Mouse (Mus musculus): ENCODE data around the gene Sdhb. TPM values are rescaled to one million over a fixed set of nuclear protein-coding genes. Genes with fewer than 3 reads are reported as not detected.

Gene Sdhb
- polyA plus RNA-seq, 1 experiment from 2014 or later: 428 TPM

DNA sequence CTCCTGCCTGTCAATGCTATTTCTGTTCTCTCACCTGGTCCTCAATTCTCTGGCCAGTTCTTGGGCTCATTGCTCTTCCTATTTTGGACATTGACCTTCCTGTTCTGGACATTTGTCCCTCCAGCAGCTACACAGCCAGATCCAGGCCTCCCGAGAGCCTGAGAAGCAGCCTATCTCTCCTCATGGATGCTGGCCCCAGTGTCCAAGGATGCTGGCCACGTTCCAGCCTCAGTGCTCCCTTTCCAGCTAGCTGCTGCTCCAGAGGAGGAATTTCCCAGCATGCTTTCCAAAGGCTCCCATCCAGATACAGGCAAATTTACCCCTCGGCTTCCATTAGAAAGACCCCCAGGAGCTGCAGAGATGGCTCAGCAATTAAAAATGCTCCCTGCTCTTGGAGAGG, 10.4 kb upstream of the Sdhb start:
- WGBS: 66% methylated on average over 3 of the region's 3 CpGs
- no peak overlapping the region for H3K27ac ChIP-seq (replicated peaks)
- no peak for ATAC-seq (replicated peaks)
- no peak overlapping the region for H3K9ac ChIP-seq (replicated peaks)
- H3K4me2 ChIP-seq (replicated peaks): no peak overlapping the region
- no peaks in the 10 kb centered on the region for H3K9me3 ChIP-seq
- H3K27me3 ChIP-seq: no peaks in the 10 kb centered on the region
- no peak overlapping the region for H3K4me3 ChIP-seq
- H3K4me1 ChIP-seq: 0 out of 2 replicates have a peak, but pooled peaks cover 3% of the 10 kb centered on the region
- H3K36me3 ChIP-seq: no peaks in the 10 kb centered on the region

DNA sequence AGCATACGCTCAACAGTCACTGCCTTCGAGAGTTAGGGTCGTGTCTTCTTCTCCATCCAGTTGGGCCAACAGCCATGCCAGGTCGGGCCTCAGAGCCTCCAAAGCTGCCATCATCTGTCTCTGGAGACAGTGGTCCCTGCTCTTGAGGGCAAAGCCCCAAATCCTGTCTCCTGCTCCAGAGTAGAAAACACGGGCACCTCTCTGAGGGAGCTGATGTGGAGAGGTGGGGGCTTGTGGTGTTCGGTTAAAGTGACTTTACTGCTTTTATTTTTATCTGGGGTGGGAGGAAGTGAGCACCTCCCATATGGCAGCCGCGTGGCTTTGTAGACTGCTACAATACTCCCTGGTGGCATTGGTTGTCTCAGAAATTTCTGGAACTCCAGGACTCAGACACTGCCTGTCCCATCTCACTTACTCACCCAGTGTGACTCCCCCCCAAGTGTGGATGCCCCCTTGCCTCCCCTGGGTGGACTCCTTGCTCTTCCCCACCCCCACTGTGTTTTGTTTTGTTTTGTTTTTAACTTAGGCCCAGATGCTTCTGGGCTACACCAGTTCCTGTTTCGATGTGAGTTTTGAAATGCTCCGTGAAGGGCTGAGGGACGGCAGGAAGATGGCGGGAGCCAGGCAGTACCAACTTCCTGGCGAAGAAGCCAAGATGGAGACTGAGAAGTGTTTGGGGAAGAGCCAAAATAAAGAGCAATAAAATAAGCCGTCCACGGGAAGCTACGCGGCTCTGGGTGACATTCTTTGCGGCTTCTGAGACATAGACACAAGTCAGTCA, 9.0 kb upstream of the Sdhb start:
- H3K27ac ChIP-seq (replicated peaks): no peak overlapping the region
- H3K27me3 ChIP-seq: no peaks in the 10 kb centered on the region
- 89% methylated on average over 18 of the region's 18 CpGs for WGBS
- H3K36me3 ChIP-seq: no peaks in the 10 kb centered on the region
- no peak for ATAC-seq (replicated peaks)
- no peaks in the 10 kb centered on the region for H3K9me3 ChIP-seq
- H3K9ac ChIP-seq (replicated peaks): no peak overlapping the region
- peaks cover 7% of the 10 kb centered on the region for H3K4me1 ChIP-seq
- no peak overlapping the region for H3K4me3 ChIP-seq
- H3K4me2 ChIP-seq (replicated peaks): no peak overlapping the region

DNA sequence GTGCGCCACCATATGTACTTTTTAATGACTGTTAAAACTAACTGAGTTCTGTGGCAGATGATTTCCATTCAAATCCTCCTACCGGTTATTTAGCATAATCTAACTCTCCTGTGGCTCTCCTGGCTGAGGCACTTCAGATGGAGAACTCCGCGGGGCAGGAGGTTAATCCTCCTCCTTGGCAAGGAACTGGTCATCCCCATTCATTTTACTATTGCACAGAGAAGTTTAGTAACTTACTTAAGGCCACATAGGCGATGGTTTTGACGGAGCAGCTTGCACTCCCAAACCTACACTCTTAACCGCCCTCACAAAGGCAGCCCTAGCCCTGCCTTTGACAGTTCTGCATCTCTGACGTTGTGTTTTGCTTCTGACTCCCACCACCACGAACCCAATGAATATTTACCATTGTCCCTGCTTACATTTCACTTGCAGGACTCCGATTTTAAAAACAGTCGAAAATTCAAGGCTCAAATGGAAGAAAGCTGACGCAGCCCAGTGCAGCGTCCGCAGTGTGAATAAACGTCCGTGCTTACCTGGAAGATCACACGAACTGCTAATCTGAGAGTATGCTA, 3.8 kb upstream of the Sdhb start:
- Histone ChIP-seq H3K4me1 (peaks cover 28% of the 10 kb centered on the region), H3K27ac (replicated peaks) (peak overlapping the region; percentile 81), H3K9me3 (no peaks in the 10 kb centered on the region), H3K27me3 (no peaks in the 10 kb centered on the region), H3K9ac (replicated peaks) (peak overlapping the region; percentile 60), H3K4me2 (replicated peaks) (peak overlapping the region; percentile 92), H3K4me3 (peak overlapping the region; percentile 48), H3K36me3 (no peaks in the 10 kb centered on the region)
- no peak for ATAC-seq (replicated peaks)
- 4% methylated on average over 17 of the region's 17 CpGs for WGBS

DNA sequence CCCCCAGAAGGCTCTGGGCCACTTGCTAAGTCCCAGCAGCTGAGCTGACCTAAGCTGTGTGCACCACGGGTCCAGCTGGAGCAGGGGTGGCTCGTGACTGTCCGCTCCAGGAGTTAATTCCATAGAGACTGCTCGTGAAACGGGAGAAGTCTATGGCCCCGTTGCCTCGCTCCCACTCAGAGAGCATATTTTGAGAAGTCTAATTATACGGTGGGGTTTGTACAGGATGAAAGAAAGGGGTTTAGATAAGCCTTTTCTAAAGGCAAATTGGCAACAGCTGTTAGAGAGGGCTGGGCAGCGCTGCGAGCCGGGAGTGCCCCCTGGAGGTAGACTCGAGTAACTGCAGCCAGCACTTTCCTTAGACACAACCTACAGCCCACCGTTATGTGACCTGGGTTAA, 3.3 kb upstream of the Sdhb start:
- under 1% methylated on average over 13 of the region's 13 CpGs for WGBS
- Histone ChIP-seq H3K4me3 (peak overlapping the region; percentile 48), H3K36me3 (no peaks in the 10 kb centered on the region), H3K4me1 (peaks cover 33% of the 10 kb centered on the region), H3K9me3 (no peaks in the 10 kb centered on the region), H3K4me2 (replicated peaks) (peak overlapping the region; percentile 92), H3K27me3 (no peaks in the 10 kb centered on the region), H3K27ac (replicated peaks) (peak overlapping the region; percentile 81), H3K9ac (replicated peaks) (peak overlapping the region; percentile 60)
- ATAC-seq (replicated peaks): peak; percentile 47

DNA sequence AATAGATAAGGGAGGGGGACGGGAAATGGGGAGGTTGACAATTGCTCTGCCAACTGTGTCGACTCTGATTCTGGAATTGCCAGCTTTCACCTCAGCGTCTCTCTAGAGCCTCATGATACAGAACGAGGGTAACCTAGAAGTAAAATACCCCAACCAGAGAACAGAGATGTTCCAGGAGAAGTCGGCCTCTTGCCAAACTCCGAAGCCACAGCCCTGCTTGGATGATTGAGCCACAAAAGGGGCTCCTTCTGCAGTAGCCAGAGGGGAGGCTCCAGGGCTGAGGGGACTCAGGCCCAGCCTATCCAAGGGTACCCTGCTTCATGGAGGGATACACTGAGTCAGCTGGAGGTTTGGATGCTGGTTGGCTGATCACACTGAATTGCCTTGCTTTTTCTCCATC, 2.7 kb upstream of the Sdhb start:
- 59% methylated on average over 6 of the region's 6 CpGs for WGBS
- Histone ChIP-seq H3K27ac (replicated peaks) (no peak overlapping the region), H3K4me3 (no peak overlapping the region), H3K4me1 (peaks cover 37% of the 10 kb centered on the region), H3K9me3 (no peaks in the 10 kb centered on the region), H3K27me3 (no peaks in the 10 kb centered on the region), H3K4me2 (replicated peaks) (no peak overlapping the region), H3K36me3 (no peaks in the 10 kb centered on the region), H3K9ac (replicated peaks) (no peak overlapping the region)
- no peak for ATAC-seq (replicated peaks)

DNA sequence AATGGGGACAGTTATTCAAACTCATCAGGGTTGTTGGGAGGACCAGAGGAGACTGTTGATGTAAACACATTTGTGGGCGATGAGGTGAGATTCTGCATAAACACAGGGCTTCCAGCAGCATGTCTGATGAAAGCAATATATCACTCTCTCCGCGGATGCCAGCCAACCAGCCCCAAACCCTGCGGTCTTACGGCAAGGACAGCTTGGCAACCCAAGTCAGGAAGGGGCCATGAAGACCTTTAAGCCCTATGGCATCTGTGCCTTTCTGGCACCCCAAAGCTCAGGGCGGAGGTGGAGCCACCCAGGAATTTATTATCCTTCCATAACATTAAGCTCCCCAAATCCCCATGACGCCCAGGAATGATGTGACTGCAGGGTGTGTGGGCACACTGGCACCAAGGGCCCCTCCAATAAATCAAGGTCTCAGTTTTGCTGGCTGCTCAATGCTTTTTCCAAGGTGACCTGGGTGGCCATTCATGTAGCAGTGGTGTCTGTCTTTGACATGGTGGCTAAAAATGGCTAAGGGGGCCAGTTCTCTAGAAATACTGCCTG, 1.8 kb upstream of the Sdhb start:
- Histone ChIP-seq H3K36me3 (no peaks in the 10 kb centered on the region), H3K4me3 (no peak overlapping the region), H3K9me3 (no peaks in the 10 kb centered on the region), H3K27me3 (no peaks in the 10 kb centered on the region), H3K9ac (replicated peaks) (no peak overlapping the region), H3K4me2 (replicated peaks) (no peak overlapping the region), H3K4me1 (peaks cover 39% of the 10 kb centered on the region), H3K27ac (replicated peaks) (no peak overlapping the region)
- WGBS: 89% methylated on average over 7 of the region's 7 CpGs
- ATAC-seq (replicated peaks): no peak

DNA sequence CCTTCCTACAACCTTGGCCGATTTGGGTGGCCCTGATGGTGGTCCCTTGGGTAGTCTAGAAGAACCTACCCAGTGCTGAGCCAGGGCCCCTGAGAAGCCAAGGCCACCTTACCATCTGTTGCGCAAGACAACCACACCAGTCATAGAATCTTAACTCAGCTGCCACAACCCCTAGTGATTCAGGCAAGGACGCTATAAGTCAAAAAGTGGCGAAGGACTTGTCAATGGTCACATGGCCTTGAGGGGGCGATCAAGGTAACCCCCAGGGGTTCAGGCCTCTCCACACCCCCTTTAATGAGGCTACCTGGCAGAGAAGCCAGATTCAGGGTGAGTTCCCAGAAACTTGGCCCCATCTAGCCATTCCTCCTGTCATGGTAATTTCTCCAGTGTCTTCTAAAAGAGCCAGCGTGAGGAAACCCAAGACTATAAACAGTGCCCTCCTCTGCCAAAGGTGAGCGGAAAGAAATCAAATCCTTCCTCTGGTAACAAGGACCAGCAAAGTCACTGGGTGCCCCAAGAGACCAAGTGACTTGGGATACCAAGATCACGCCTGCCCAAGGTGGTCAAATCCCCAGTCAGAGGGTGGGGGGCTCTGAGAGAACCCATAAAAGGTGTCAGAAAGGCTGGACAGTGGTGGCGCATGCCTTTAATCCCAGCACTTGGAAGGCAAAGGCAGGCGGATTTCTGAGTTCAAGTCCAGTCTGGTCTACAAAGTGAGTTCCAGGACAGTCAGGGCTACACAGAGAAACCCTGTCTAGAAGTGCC, 1.1 kb upstream of the Sdhb start:
- H3K4me1 ChIP-seq: peaks cover 45% of the 10 kb centered on the region
- ATAC-seq (replicated peaks): no peak
- WGBS: 83% methylated on average over 10 of the region's 10 CpGs
- no peaks in the 10 kb centered on the region for H3K27me3 ChIP-seq
- H3K4me3 ChIP-seq: no peak overlapping the region
- no peak overlapping the region for H3K27ac ChIP-seq (replicated peaks)
- H3K9me3 ChIP-seq: no peaks in the 10 kb centered on the region
- H3K4me2 ChIP-seq (replicated peaks): no peak overlapping the region
- H3K9ac ChIP-seq (replicated peaks): no peak overlapping the region
- H3K36me3 ChIP-seq: no peaks in the 10 kb centered on the region

DNA sequence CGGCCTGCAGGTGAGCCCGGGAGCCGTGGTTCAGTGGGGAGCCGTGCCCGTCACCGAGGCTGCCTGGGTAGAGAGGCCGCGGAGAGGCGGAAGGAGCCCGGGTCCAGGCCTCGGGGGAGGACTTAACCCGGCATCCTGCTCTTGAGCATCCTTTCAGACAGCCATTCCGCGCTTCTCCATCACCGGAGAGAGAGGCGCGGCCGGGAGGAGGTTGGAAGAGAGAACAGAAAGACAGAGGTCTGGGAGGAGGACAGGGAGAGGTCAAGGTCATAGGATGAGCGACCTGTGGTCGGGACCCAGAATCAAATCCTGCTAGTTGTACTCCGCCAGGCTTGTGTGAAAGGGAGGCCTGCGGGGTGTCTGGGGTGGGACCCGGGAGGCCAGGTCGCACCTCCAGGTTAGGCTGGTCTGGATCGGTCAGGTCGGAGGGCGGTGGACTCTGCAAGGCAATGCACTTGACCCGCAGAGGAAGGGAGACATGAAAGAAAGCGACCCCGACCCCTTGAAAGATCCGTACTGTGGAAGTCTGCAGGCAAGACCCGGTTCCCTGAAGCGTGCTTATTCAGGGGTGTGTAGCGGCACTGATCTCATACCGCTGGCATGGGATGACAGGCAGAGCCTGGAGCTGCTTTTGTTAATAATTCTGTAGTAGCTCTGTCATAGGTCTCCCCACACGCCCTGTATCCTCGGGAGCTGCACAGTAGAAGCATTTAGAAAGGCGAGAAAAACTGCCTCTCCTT, 634 bp downstream of the Sdhb start:
- Histone ChIP-seq H3K36me3 (peaks cover 6% of the 10 kb centered on the region; the same call in 1 of the 2 replicates), H3K4me2 (replicated peaks) (peak overlapping the region; percentile 95), H3K9ac (replicated peaks) (peak overlapping the region; percentile 97), H3K27me3 (no peaks in the 10 kb centered on the region), H3K9me3 (no peaks in the 10 kb centered on the region), H3K4me3 (peak overlapping the region; percentile 92), H3K4me1 (peaks cover 47% of the 10 kb centered on the region), H3K27ac (replicated peaks) (peak overlapping the region; percentile 87)
- ATAC-seq (replicated peaks): peak; percentile 3
- 1% methylated on average over 38 of the region's 38 CpGs for WGBS

DNA sequence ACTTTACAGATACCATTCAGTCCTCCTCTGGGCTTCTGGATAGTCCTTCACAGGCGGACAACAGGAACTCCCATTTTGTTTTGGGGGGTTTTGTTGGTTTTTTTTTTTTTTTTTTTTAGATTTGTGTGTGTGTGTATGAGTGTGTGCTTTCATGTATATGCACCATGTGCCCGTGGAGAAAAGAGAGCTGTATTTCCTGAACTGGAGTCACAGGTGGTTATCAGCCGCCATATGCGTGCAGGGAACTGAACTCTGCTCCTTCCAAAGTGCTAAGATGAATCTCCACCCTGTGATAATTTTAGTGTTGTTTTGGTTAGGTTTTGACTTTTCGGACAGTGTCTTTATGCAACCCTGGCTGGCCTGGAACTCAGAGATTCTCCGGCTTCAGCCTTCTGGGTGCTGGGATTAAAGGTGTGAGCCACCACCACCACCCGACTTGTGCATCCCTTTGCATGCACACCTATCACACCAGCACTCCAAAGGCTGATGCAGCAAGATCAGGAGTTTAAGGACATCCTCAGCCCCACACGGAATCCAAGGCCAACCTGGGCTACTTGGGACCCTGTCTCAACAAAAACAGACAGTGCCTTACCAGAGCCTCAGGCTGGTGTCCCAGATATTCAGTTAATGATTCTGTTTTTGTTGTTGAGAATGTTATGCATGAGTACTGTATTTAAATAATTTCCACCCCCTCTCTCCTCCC, 1.4 kb downstream of the Sdhb start:
- peak overlapping the region; percentile 97 for H3K9ac ChIP-seq (replicated peaks)
- peak overlapping the region; percentile 92 for H3K4me3 ChIP-seq
- peak overlapping the region; percentile 95 for H3K4me2 ChIP-seq (replicated peaks)
- no peaks in the 10 kb centered on the region for H3K27me3 ChIP-seq
- H3K27ac ChIP-seq (replicated peaks): peak overlapping the region; percentile 87
- peaks cover 11% of the 10 kb centered on the region; the same call in 1 of the 2 replicates for H3K36me3 ChIP-seq
- no peak for ATAC-seq (replicated peaks)
- no peaks in the 10 kb centered on the region for H3K9me3 ChIP-seq
- WGBS: 74% methylated on average over 8 of the region's 8 CpGs
- peaks cover 40% of the 10 kb centered on the region for H3K4me1 ChIP-seq

DNA sequence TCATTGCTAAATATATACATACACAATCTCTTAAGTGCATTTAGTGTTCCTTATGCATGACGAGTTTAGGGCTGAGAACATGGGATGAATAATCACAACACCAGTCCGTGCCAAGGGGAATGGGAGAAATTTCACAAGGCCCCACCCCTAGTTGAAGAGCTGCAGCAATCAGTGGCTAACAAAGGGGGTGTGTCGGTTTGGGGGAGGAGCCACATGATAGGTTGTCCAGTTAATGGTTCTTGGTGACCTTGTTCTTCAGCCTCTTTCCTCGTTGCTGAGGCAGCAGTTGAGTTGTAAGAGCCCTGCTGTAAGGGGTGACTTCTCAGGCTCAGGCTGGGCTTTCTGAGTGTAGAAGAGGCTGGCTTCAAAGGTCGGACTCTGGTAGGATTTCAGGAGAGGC, 1.9 kb downstream of the Sdhb start:
- no peak for ATAC-seq (replicated peaks)
- H3K27me3 ChIP-seq: no peaks in the 10 kb centered on the region
- 35% methylated on average over 5 of the region's 5 CpGs for WGBS

DNA sequence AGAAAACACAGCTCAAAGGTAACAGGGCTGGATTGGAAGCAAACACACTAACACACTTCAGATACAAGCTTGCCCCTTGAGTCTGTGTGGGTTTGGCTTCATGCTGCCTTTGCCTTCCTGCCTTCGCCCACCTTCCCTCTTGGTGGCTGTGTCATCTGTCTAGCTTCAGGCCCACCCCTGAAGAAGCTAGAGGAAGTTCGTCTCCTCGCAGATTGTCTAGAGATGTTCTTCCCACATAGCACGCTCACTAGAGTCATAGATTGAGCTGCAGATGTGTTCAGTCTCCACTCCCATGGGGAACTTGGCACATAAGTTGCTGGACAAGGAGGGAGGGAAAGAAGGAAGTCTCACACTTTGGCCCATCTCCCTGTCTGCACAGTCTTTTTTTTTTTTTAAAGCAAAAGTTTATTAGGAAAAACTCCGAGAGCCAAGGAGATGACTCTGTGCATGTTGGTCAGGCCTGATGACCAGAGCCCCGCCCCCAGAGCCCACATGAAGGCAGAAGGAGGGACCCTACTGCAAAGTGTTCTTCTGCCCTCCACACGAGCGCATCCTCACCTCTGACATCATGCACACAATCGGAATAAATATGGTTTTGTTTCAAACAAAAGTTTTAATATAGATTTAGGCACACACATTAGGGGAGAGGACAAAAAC, 3.1 kb downstream of the Sdhb start:
- ATAC-seq (replicated peaks): no peak
- no peak overlapping the region for H3K27ac ChIP-seq (replicated peaks)
- 85% methylated on average over 9 of the region's 9 CpGs for WGBS

More for the DNA sequence above, 1.9 kb downstream of the Sdhb start:
- H3K9ac ChIP-seq (replicated peaks): no peak overlapping the region
- H3K9me3 ChIP-seq: no peaks in the 10 kb centered on the region
- no peak overlapping the region for H3K27ac ChIP-seq (replicated peaks)
- H3K4me2 ChIP-seq (replicated peaks): peak overlapping the region; percentile 95
- H3K4me3 ChIP-seq: peak overlapping the region; percentile 6; the same call in 1 of the 2 replicates
- peaks cover 35% of the 10 kb centered on the region for H3K4me1 ChIP-seq
- peaks cover 16% of the 10 kb centered on the region for H3K36me3 ChIP-seq

More for the DNA sequence above, 3.1 kb downstream of the Sdhb start:
- Histone ChIP-seq H3K36me3 (peaks cover 22% of the 10 kb centered on the region), H3K4me2 (replicated peaks) (no peak overlapping the region), H3K27me3 (no peaks in the 10 kb centered on the region), H3K9me3 (no peaks in the 10 kb centered on the region), H3K4me1 (peaks cover 32% of the 10 kb centered on the region), H3K4me3 (no peak overlapping the region), H3K9ac (replicated peaks) (no peak overlapping the region)

Data from forebrain, embryonic 15.5 days (tissue).